Mouse (Mus musculus) gastrocnemius, postnatal 4 days (tissue): Measurements from ENCODE around the gene Bcar3. TPM values are rescaled to one million over a fixed set of nuclear protein-coding genes. Genes with fewer than 3 reads are reported as not detected.

Source experiments
- DNase-seq, 2 experiments: peaks; one replicate each; pipeline ENCODE4 v3.0.0; 2021 to 2022; ENCODE audit warnings: low spot score in 2 of 2, mixed read lengths in 2 of 2
- microRNA-seq: library from miRNA; unstranded; fragments of <30 nt; microRNA quantifications from one replicate; pipeline ENCODE4 v1.2.0, GENCODE M21; 2021
- total RNA-seq, 2 experiments: library from RNA; stranded (reverse); gene quantifications; 2 replicates each; pipeline ENCODE4 v1.2.3; 2021

Bcar3 gene
- total RNA-seq, 2 experiments from 2014 or later, result 23.9 to 29.4 TPM

GRCm38 (mm10) chr3:122545346-122545745 is 251.4 kb downstream of the Bcar3 start:
- DNase-seq, result no peak

- DNase-seq, result no peak
These were observed 253.5 kb downstream of the Bcar3 start for GRCm38 (mm10) chr3:122547469-122547868.

GRCm38 (mm10) chr3:122551174-122551573 is 257.2 kb downstream of the Bcar3 start:
- no peak for DNase-seq

- DNase-seq, result no peak
These were observed 263.8 kb downstream of the Bcar3 start for GRCm38 (mm10) chr3:122557766-122558165.

GRCm38 (mm10) chr3:122565285-122565684 is 271.3 kb downstream of the Bcar3 start:
- DNase-seq, result no peak

- no peak for DNase-seq
These were observed 272.2 kb downstream of the Bcar3 start for GRCm38 (mm10) chr3:122566112-122566511.

GRCm38 (mm10) chr3:122566549-122566948 is 272.6 kb downstream of the Bcar3 start:
- no peak for DNase-seq

GRCm38 (mm10) chr3:122573426-122574286 is 279.7 kb downstream of the Bcar3 start:
- DNase-seq, result no peak

- no peak for DNase-seq
These were observed 281.0 kb downstream of the Bcar3 start for GRCm38 (mm10) chr3:122574921-122575320.

- no peak for DNase-seq
These were observed 283.4 kb downstream of the Bcar3 start for GRCm38 (mm10) chr3:122577360-122577759.

Small RNA genes lying within 50 kb of the gene (microRNA-seq; reads per million reads assigned to microRNA genes)
- gene Mir760 (9.1 reads per million, percentile 26 among the genes with 10 or more reads in this experiment), gene Mir7657 (not detected)

Other genes with a start within 250 kb of the Bcar3 start
- 1 to 10 TPM; 1.9 to 2.9 TPM for gene Abca4, start 249.7 kb upstream of the Bcar3 start, total RNA-seq
- 10 to 100 TPM; 38.9 to 43.2 TPM for gene Gclm, start 48.6 kb upstream of the Bcar3 start, total RNA-seq
- 10 to 100 TPM; 29.2 to 31.1 TPM for gene Dnttip2, start 19.7 kb upstream of the Bcar3 start, total RNA-seq